Mouse (Mus musculus): ENCODE results near the gene Lin7a.

- TF ChIP-seq MYOG (IDR thresholded peaks at IDR 0.05; ENCODE audit: control insufficient read depth, extremely low read depth, insufficient read length): no peak
- TF ChIP-seq CTCF (IDR thresholded peaks at IDR 0.05; ENCODE audit: control insufficient read depth, insufficient read depth, insufficient read length): no peak
- no peak for TF ChIP-seq CEBPB (IDR thresholded peaks at IDR 0.05; ENCODE audit: low read depth)
These were observed 26.6 kb upstream of the Lin7a start for GRCm38 (mm10) chr10:107244691-107245530.

Measured in C2C12 (cell line).